Mouse (Mus musculus) liver, adult 2 months (tissue): ENCODE results near the gene Cdk4. TPM values are rescaled to one million over a fixed set of nuclear protein-coding genes. Genes with fewer than 3 reads are reported as not detected.
A peak's percentile ranks its signal among the peaks of the same experiment; 100 is the strongest.
"Not testable (repeated sequence)": the region's sequence is repeated elsewhere in the genome, so short reads cannot be mapped to it uniquely, and the experiment has no call there.

Experiments used
- DNase-seq: peaks from one replicate; pipeline ENCODE4 v3.0.0-alpha.2; 2011; ENCODE audit warnings: low read depth, low spot score; ENCODE audit errors: extremely low read depth
- H3K27ac ChIP-seq: fragments of 200-500 bp; replicated peaks from 2 replicates; pipeline ENCODE4 v1.5.1; 2012; ENCODE audit warnings: low read depth, mild to moderate bottlenecking, control low read depth, inconsistent platforms, low read length; ENCODE audit not compliant: insufficient read depth
- H3K27me3 ChIP-seq: fragments of 200-500 bp; 2 replicates; pipeline ENCODE4 v1.6.1; 2012; ENCODE audit warnings: mild to moderate bottlenecking, moderate library complexity, low read length, inconsistent platforms; ENCODE audit not compliant: control insufficient read depth, insufficient read depth
- H3K36me3 ChIP-seq: fragments of 200-500 bp; 2 replicates; pipeline ENCODE4 v1.6.1; 2012; ENCODE audit warnings: low read length, inconsistent platforms; ENCODE audit not compliant: control insufficient read depth, insufficient read depth
- H3K4me1 ChIP-seq: fragments of 200-500 bp; 2 replicates; pipeline ENCODE4 v1.6.1; 2011; ENCODE audit warnings: low read length; ENCODE audit not compliant: control insufficient read depth, insufficient read depth
- H3K4me3 ChIP-seq: fragments of 200-500 bp; 2 replicates; pipeline ENCODE4 v1.5.1; 2011; ENCODE audit warnings: low read depth, mild to moderate bottlenecking, control low read depth, low read length, moderate library complexity; ENCODE audit not compliant: insufficient read depth
- H3K79me2 ChIP-seq: fragments of 200-500 bp; 2 replicates; pipeline ENCODE4 v1.6.1; 2012; ENCODE audit warnings: inconsistent platforms, mild to moderate bottlenecking, low read length, moderate library complexity; ENCODE audit not compliant: control insufficient read depth, insufficient read depth
- H3K9ac ChIP-seq: fragments of 200-500 bp; 2 replicates; pipeline ENCODE4 v1.6.1; 2012; ENCODE audit warnings: low read depth, mild to moderate bottlenecking, control low read depth, inconsistent platforms, low read length
- CTCF ChIP-seq: fragments of 200-500 bp; IDR thresholded peaks from 2 replicates; pipeline ENCODE4 v1.5.1; 2011; ENCODE audit warnings: low read depth, low read length, control low read depth
- POLR2A ChIP-seq: fragments of 200-500 bp; IDR thresholded peaks from 2 replicates; pipeline ENCODE4 v1.6.1; 2011; ENCODE audit warnings: low read length, control low read depth; ENCODE audit not compliant: insufficient read depth; ENCODE audit errors: extremely low read depth
- WGBS: fragments of 180-500 bp; shearing (Covaris S2); methylation state at CpG from one replicate; pipeline ENCODE4 v1.1.7; 2018; 5-methylcytosine and 5-hydroxymethylcytosine counted together
- polyA plus RNA-seq: library from polyadenylated mRNA; depleted of rRNA; stranded (reverse); fragments of >200 nt; gene quantifications from 2 replicates; pipeline ENCODE4 v1.2.3, GENCODE M21; 2012
- total RNA-seq: library from RNA; depleted of rRNA; stranded (reverse); fragments of >200 nt; gene quantifications from 2 replicates; pipeline ENCODE4 v1.2.3, GENCODE M21; 2014

Cdk4 gene
- total and polyA plus RNA-seq, 2 experiments, result 37.9 to 58.7 TPM

GRCm38 (mm10) chr10:127069281-127070189 is 6.2 kb downstream of the Cdk4 start:
- H3K27me3 ChIP-seq, result no peaks in the 10 kb centered on the region
- DNase-seq, result peak; percentile 52
- peaks cover 17% of the 10 kb centered on the region for H3K4me1 ChIP-seq
- peak overlapping the region; percentile 92 for H3K27ac ChIP-seq
- TF ChIP-seq POLR2A (no peak), CTCF (no peak)
- 2% methylated on average over 30 of the region's 30 CpGs for WGBS
- peak overlapping the region; percentile 84 for H3K9ac ChIP-seq
- peaks cover 22% of the 10 kb centered on the region for H3K36me3 ChIP-seq
- H3K79me2 ChIP-seq, result peaks cover 3% of the 10 kb centered on the region; the same call in 1 of the 2 replicates
- peak overlapping the region; percentile 60 for H3K4me3 ChIP-seq

DNA sequence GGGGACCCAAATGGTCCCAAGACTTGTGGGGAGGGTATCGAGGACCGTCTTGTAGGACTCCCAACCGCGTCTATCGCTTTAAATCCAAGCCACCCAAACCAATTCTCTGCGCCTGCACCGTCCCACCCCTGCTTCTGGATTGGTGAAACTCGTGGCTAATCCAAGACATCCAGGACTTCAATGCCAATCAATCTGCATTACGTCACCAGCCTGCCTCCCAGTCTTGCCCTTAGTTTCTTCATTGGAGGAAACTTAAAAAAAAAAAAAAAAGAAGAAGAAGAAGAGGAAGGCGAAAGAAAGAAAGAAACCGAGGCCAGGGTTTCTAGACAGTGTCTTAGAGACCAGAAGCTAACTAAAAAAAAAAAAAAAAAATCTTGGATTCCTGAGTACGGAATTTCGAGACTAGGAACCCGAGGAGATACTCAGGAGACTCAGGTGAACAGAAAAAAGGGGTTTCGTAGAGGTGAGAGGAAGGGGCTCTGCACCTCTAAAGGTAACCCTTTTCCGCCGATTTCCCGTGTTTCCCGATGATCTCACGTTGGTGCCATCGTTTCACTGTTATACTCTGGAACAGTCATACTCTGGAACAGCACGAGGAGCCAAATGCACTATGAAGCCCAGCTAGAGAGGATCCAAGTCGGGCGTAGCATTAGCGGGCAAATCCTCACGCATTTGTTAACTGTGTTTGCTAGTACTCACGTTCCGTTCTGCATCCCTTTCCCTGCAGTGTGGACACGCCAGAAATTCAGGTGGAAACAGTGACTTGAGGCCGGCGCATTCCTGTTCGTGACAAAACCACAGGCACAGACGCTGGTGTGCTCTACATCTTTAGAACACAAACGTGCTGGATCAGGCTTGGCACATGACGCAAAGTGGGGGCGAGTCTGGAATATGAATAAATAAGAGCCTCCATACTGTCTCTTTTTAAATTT is 7.1 kb downstream of the Cdk4 start, which contains the start of gene Tspan31:
Gene Tspan31 (minus strand): TSS at position 75 of the 932 bp plus-strand sequence.
- peaks cover 3% of the 10 kb centered on the region; the same call in 1 of the 2 replicates for H3K79me2 ChIP-seq
- H3K27ac ChIP-seq, result peak within 1 kb of the TSS; percentile 92
- peak within 1 kb of the TSS; percentile 60 for H3K4me3 ChIP-seq
- no peaks in the 10 kb centered on the region for H3K27me3 ChIP-seq
- peak within 1 kb of the TSS; percentile 84 for H3K9ac ChIP-seq
- peaks cover 17% of the 10 kb centered on the region for H3K4me1 ChIP-seq
- DNase-seq, result peak; percentile 98
- WGBS, result 1% methylated on average over 36 of the region's 36 CpGs
- peak; percentile 73; the same call in 1 of the 2 replicates for TF ChIP-seq POLR2A
- no peak for TF ChIP-seq CTCF
- peaks cover 18% of the 10 kb centered on the region for H3K36me3 ChIP-seq

- H3K4me1 ChIP-seq, result peaks cover 17% of the 10 kb centered on the region
- no peak overlapping the region for H3K9ac ChIP-seq
- no peaks in the 10 kb centered on the region for H3K27me3 ChIP-seq
Measured at GRCm38 (mm10) chr10:127071203-127071602, 7.9 kb downstream of the Cdk4 start.

DNA sequence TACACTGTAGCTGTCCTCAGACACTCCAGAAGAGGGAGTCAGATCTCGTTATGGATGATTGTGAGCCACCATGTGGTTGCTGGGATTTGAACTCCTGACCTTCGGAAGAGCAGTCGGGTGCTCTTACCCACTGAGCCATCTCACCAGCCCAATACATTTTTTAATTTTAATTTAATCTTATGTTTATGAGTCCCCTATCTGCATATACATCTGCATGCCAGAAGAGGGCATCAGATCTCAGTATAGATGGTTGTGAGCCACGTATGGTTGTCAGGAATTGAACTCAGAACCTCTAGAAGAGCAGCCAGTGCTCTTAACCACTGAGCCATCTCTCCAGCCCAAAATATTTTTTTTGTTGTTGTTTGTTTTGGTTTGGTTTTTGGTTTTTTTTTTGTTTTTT is 8.9 kb downstream of the Cdk4 start:
- not testable (repeated sequence) for H3K4me3 ChIP-seq, H3K27me3 ChIP-seq, H3K27ac ChIP-seq, DNase-seq, H3K79me2 ChIP-seq, H3K9ac ChIP-seq
- WGBS, result 86% methylated on average over 4 of the region's 4 CpGs
- Histone ChIP-seq H3K4me1 (peaks cover 12% of the 10 kb centered on the region), H3K36me3 (peaks cover 13% of the 10 kb centered on the region)

More at GRCm38 (mm10) chr10:127071203-127071602, 7.9 kb downstream of the Cdk4 start:
- Histone ChIP-seq H3K27ac (no peak overlapping the region; the same call in 1 of the 2 replicates), H3K79me2 (peaks cover 3% of the 10 kb centered on the region; the same call in 1 of the 2 replicates), H3K36me3 (peaks cover 18% of the 10 kb centered on the region), H3K4me3 (no peak overlapping the region)
- peak; percentile 92 for DNase-seq
- 22% methylated on average over 9 of the region's 9 CpGs for WGBS
- TF ChIP-seq POLR2A (no peak), CTCF (peak; percentile 28; the same call in 1 of the 2 replicates)

DNA sequence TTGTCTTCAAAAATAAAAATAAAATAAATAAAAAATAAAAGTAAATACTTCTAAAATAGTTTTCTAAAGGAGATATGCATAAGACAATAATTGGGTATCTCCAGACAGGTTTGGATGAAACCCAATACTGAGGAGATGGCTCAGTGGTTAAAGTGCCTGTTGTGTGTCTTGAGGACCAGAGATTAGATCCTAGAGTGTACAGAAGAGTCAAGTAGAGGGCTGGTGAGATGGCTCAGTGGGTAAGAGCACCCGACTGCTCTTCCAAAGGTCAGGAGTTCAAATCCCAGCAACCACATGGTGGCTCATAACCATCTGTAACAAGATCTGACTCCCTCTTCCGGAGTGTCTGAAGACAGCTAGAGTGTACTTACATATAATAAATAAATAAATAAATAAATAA is 9.6 kb downstream of the Cdk4 start:
- H3K4me1 ChIP-seq, result peaks cover 12% of the 10 kb centered on the region; the same call in 1 of the 2 replicates
- DNase-seq, H3K79me2 ChIP-seq, H3K4me3 ChIP-seq, H3K36me3 ChIP-seq, H3K27ac ChIP-seq, H3K27me3 ChIP-seq, H3K9ac ChIP-seq: not testable (repeated sequence)
- 70% methylated on average over 2 of the region's 2 CpGs for WGBS
